Mouse (Mus musculus) embryonic facial prominence, embryonic 13.5 days (tissue): ENCODE measurements around the gene Mdga1. TPM values are rescaled to one million over a fixed set of nuclear protein-coding genes. Genes with fewer than 3 reads are reported as not detected.

Experiments
- ATAC-seq: fragments of 200-750 bp; cut with Nextera tagmentation; 2 replicates; pipeline ENCODE4 v1.8.0; 2017; ENCODE audit warnings: low read depth; ENCODE audit not compliant: insufficient number of reproducible peaks, insufficient read depth, low FRiP score, low TSS enrichment
- H3K27ac ChIP-seq: fragments of 300-500 bp; sonication (generic); 2 replicates; pipeline ENCODE4 v1.5.1; 2015; ENCODE audit warnings: moderate library complexity, mild to moderate bottlenecking, inconsistent platforms
- H3K27me3 ChIP-seq: fragments of 300-500 bp; sonication (generic); 2 replicates; pipeline ENCODE4 v1.6.1; 2015; ENCODE audit warnings: mild to moderate bottlenecking, inconsistent platforms
- H3K36me3 ChIP-seq: fragments of 300-500 bp; sonication (generic); 2 replicates; pipeline ENCODE4 v1.6.1; 2015; ENCODE audit warnings: mild to moderate bottlenecking, inconsistent platforms
- H3K4me1 ChIP-seq: fragments of 300-500 bp; sonication (generic); 2 replicates; pipeline ENCODE4 v1.6.1; 2015; ENCODE audit warnings: inconsistent platforms
- H3K4me2 ChIP-seq: fragments of 300-500 bp; sonication (generic); 2 replicates; pipeline ENCODE4 v1.6.1; 2015; ENCODE audit warnings: moderate library complexity, mild to moderate bottlenecking, inconsistent platforms
- H3K4me3 ChIP-seq: fragments of 300-500 bp; sonication (generic); 2 replicates; pipeline ENCODE4 v1.5.1; 2015; ENCODE audit warnings: mild to moderate bottlenecking, inconsistent platforms
- H3K9ac ChIP-seq: fragments of 300-500 bp; sonication (generic); 2 replicates; pipeline ENCODE4 v1.6.1; 2015; ENCODE audit warnings: mild to moderate bottlenecking, inconsistent platforms
- H3K9me3 ChIP-seq: fragments of 300-500 bp; sonication (generic); 2 replicates; pipeline ENCODE4 v1.6.1; 2016; ENCODE audit warnings: inconsistent platforms
- WGBS: fragments of 180-500 bp; shearing (Covaris S2); methylation state at CpG from one replicate; pipeline ENCODE4 v1.1.7; 2015; ENCODE audit warnings: mixed read lengths; 5-methylcytosine and 5-hydroxymethylcytosine counted together
- polyA plus RNA-seq: library from polyadenylated mRNA; unstranded; fragments of >200 nt; fragmentation: Nextera tagmentation; extraction: Ambion mirVana; gene quantifications from 2 replicates; pipeline ENCODE4 v1.2.1, GENCODE M21; 2015

Mdga1 gene
- polyA plus RNA-seq, 1 experiment from 2014 or later, result 3.0 TPM

- 47% methylated on average over 8 of the region's 8 CpGs for WGBS
- 0 out of 2 replicates have a peak, but pooled peaks cover 6% of the 10 kb centered on the region for H3K4me1 ChIP-seq
- H3K27ac ChIP-seq, result no peak overlapping the region
- peak overlapping the region; percentile 28; the same call in 1 of the 2 replicates for H3K4me2 ChIP-seq
- H3K4me3 ChIP-seq, result no peak overlapping the region
- no peak for ATAC-seq
- no peaks in the 10 kb centered on the region for H3K9me3 ChIP-seq
- H3K36me3 ChIP-seq, result no peaks in the 10 kb centered on the region; the same call in 1 of the 2 replicates
- peaks cover 7% of the 10 kb centered on the region; the same call in 1 of the 2 replicates for H3K27me3 ChIP-seq
- no peak overlapping the region for H3K9ac ChIP-seq
Observed at GRCm38 (mm10) chr17:29852846-29853486, 116.9 kb downstream of the Mdga1 start.

GRCm38 (mm10) chr17:29849436-29849797 lies 120.5 kb downstream of the Mdga1 start:
- no peaks in the 10 kb centered on the region; the same call in 1 of the 2 replicates for H3K36me3 ChIP-seq
- no peak overlapping the region for H3K27ac ChIP-seq
- H3K4me2 ChIP-seq, result no peak overlapping the region
- H3K4me1 ChIP-seq, result 0 out of 2 replicates have a peak, but pooled peaks cover 6% of the 10 kb centered on the region
- 85% methylated on average over 13 of the region's 13 CpGs for WGBS
- no peak overlapping the region for H3K4me3 ChIP-seq
- peaks cover 7% of the 10 kb centered on the region; the same call in 1 of the 2 replicates for H3K27me3 ChIP-seq
- no peak overlapping the region for H3K9ac ChIP-seq
- no peaks in the 10 kb centered on the region for H3K9me3 ChIP-seq
- no peak for ATAC-seq

- 28% methylated on average over 17 of the region's 17 CpGs for WGBS
- no peak overlapping the region for H3K4me2 ChIP-seq
- H3K9ac ChIP-seq, result no peak overlapping the region
- no peak overlapping the region for H3K27ac ChIP-seq
- no peak for ATAC-seq
- 0 out of 2 replicates have a peak, but pooled peaks cover 6% of the 10 kb centered on the region for H3K4me1 ChIP-seq
- H3K27me3 ChIP-seq, result peaks cover 7% of the 10 kb centered on the region; the same call in 1 of the 2 replicates
- H3K36me3 ChIP-seq, result no peaks in the 10 kb centered on the region; the same call in 1 of the 2 replicates
- no peak overlapping the region for H3K4me3 ChIP-seq
- H3K9me3 ChIP-seq, result no peaks in the 10 kb centered on the region
Observed at GRCm38 (mm10) chr17:29848793-29849435, 121.0 kb downstream of the Mdga1 start.

- H3K4me2 ChIP-seq, result no peak overlapping the region
- H3K36me3 ChIP-seq, result no peaks in the 10 kb centered on the region; the same call in 1 of the 2 replicates
- ATAC-seq, result no peak
- no peak overlapping the region for H3K27ac ChIP-seq
- peaks cover 3% of the 10 kb centered on the region for H3K4me1 ChIP-seq
- H3K9ac ChIP-seq, result no peak overlapping the region
- WGBS, result 40% methylated on average over 8 of the region's 8 CpGs
- H3K27me3 ChIP-seq, result peaks cover 9% of the 10 kb centered on the region
- H3K4me3 ChIP-seq, result no peak overlapping the region
- H3K9me3 ChIP-seq, result peaks cover 4% of the 10 kb centered on the region; the same call in 1 of the 2 replicates
Observed at GRCm38 (mm10) chr17:29847291-29847690, 122.6 kb downstream of the Mdga1 start.

GRCm38 (mm10) chr17:29846284-29846683 lies 123.6 kb downstream of the Mdga1 start:
- peaks cover 4% of the 10 kb centered on the region; the same call in 1 of the 2 replicates for H3K9me3 ChIP-seq
- WGBS, result 47% methylated on average over 15 of the region's 15 CpGs
- no peak overlapping the region for H3K4me3 ChIP-seq
- no peak overlapping the region for H3K9ac ChIP-seq
- H3K36me3 ChIP-seq, result no peaks in the 10 kb centered on the region; the same call in 1 of the 2 replicates
- no peak overlapping the region for H3K27ac ChIP-seq
- H3K4me2 ChIP-seq, result no peak overlapping the region
- peaks cover 8% of the 10 kb centered on the region for H3K27me3 ChIP-seq
- no peak for ATAC-seq
- H3K4me1 ChIP-seq, result peaks cover 13% of the 10 kb centered on the region

GRCm38 (mm10) chr17:29844949-29845348 lies 124.9 kb downstream of the Mdga1 start:
- no peak for ATAC-seq
- Histone ChIP-seq H3K27me3 (peaks cover 8% of the 10 kb centered on the region), H3K27ac (no peak overlapping the region), H3K36me3 (no peaks in the 10 kb centered on the region), H3K9me3 (peaks cover 4% of the 10 kb centered on the region; the same call in 1 of the 2 replicates), H3K4me3 (no peak overlapping the region), H3K4me2 (no peak overlapping the region), H3K4me1 (peaks cover 14% of the 10 kb centered on the region), H3K9ac (no peak overlapping the region)
- WGBS, result 88% methylated on average over 6 of the region's 6 CpGs

GRCm38 (mm10) chr17:29843419-29844162 lies 126.3 kb downstream of the Mdga1 start:
- H3K9me3 ChIP-seq, result peaks cover 4% of the 10 kb centered on the region; the same call in 1 of the 2 replicates
- no peak overlapping the region for H3K9ac ChIP-seq
- ATAC-seq, result no peak
- WGBS, result 88% methylated on average over 7 of the region's 7 CpGs
- no peak overlapping the region for H3K4me3 ChIP-seq
- no peak overlapping the region for H3K4me2 ChIP-seq
- H3K36me3 ChIP-seq, result no peaks in the 10 kb centered on the region
- peaks cover 8% of the 10 kb centered on the region for H3K27me3 ChIP-seq
- peaks cover 14% of the 10 kb centered on the region for H3K4me1 ChIP-seq
- no peak overlapping the region for H3K27ac ChIP-seq

- Histone ChIP-seq H3K4me1 (peaks cover 27% of the 10 kb centered on the region), H3K9ac (peak overlapping the region; percentile 72), H3K27me3 (peaks cover 8% of the 10 kb centered on the region), H3K36me3 (no peaks in the 10 kb centered on the region), H3K4me2 (peak overlapping the region; percentile 96), H3K27ac (no peak overlapping the region), H3K4me3 (peak overlapping the region; percentile 55), H3K9me3 (peaks cover 4% of the 10 kb centered on the region; the same call in 1 of the 2 replicates)
- peak; percentile 33; the same call in 1 of the 2 replicates for ATAC-seq
- WGBS, result 4% methylated on average over 46 of the region's 46 CpGs
Observed at GRCm38 (mm10) chr17:29841781-29842690, 127.9 kb downstream of the Mdga1 start.

GRCm38 (mm10) chr17:29838029-29838428 lies 131.9 kb downstream of the Mdga1 start:
- no peaks in the 10 kb centered on the region for H3K36me3 ChIP-seq
- H3K27ac ChIP-seq, result 0 out of 2 replicates have a peak overlapping the region, but pooled peaks have one; percentile 51
- no peak overlapping the region for H3K4me2 ChIP-seq
- H3K4me1 ChIP-seq, result peaks cover 27% of the 10 kb centered on the region
- ATAC-seq, result no peak
- no peaks in the 10 kb centered on the region for H3K9me3 ChIP-seq
- no peak overlapping the region for H3K9ac ChIP-seq
- 17% methylated on average over 3 of the region's 3 CpGs for WGBS
- H3K4me3 ChIP-seq, result no peak overlapping the region
- H3K27me3 ChIP-seq, result peaks cover 7% of the 10 kb centered on the region

- 49% methylated on average over 8 of the region's 8 CpGs for WGBS
- Histone ChIP-seq H3K4me1 (peaks cover 25% of the 10 kb centered on the region), H3K36me3 (no peaks in the 10 kb centered on the region), H3K4me2 (no peak overlapping the region), H3K27ac (0 out of 2 replicates have a peak overlapping the region, but pooled peaks have one; percentile 22), H3K27me3 (peaks cover under 1% of the 10 kb centered on the region; the same call in 1 of the 2 replicates), H3K9me3 (no peaks in the 10 kb centered on the region), H3K4me3 (no peak overlapping the region), H3K9ac (no peak overlapping the region)
- no peak for ATAC-seq
Observed at GRCm38 (mm10) chr17:29837441-29837840, 132.4 kb downstream of the Mdga1 start.
